Mouse (Mus musculus) MEL (cell line): ENCODE results near the gene Tph1. TPM values are rescaled to one million over a fixed set of nuclear protein-coding genes. Genes with fewer than 3 reads are reported as not detected.

Source experiments
- DNase-seq: peaks from one replicate; pipeline ENCODE4 v3.0.0; 2011; ENCODE audit warnings: low read depth, low spot score
- H3K27ac ChIP-seq: 2 replicates; pipeline ENCODE4 v1.5.1; 2012; ENCODE audit warnings: low read depth, mild to moderate bottlenecking, control low read depth, low read length, moderate library complexity; ENCODE audit not compliant: control insufficient read depth
- H3K27me3 ChIP-seq, 2 experiments: fragments of 150-350 bp in 1 of 2; sonication (generic) in 1 of 2; 2 replicates each; pipeline ENCODE4 v1.6.1; 2012; ENCODE audit warnings: low read length in 2 of 2, mild to moderate bottlenecking in 2 of 2, improper control_type of control experiment in 1 of 2, moderate library complexity in 1 of 2; ENCODE audit not compliant: insufficient read depth in 2 of 2, control insufficient read depth in 1 of 2
- H3K36me3 ChIP-seq, 2 experiments: 2 replicates each; pipeline ENCODE4 v1.6.1; 2012 to 2014; ENCODE audit warnings: low read length in 2 of 2, improper control_type of control experiment in 1 of 2, inconsistent platforms in 1 of 2, mild to moderate bottlenecking in 1 of 2; ENCODE audit not compliant: insufficient read depth in 2 of 2, control insufficient read depth in 1 of 2
- H3K4me1 ChIP-seq, 2 experiments: fragments of 150-350 bp in 1 of 2; sonication (generic) in 1 of 2; 2 replicates each; pipeline ENCODE4 v1.6.1; 2012; ENCODE audit warnings: low read length in 2 of 2, improper control_type of control experiment in 1 of 2, mild to moderate bottlenecking in 1 of 2; ENCODE audit not compliant: insufficient read depth in 2 of 2, control insufficient read depth in 1 of 2
- H3K4me3 ChIP-seq, 2 experiments: fragments of 150-350 bp in 1 of 2; sonication (generic) in 1 of 2; 2 replicates each; pipeline ENCODE4 v1.5.1; 2012; ENCODE audit warnings: low read depth in 2 of 2, low read length in 2 of 2, mild to moderate bottlenecking in 2 of 2, moderate library complexity in 2 of 2, control low read depth in 1 of 2, improper control_type of control experiment in 1 of 2; ENCODE audit not compliant: control insufficient read depth in 1 of 2, insufficient read depth in 1 of 2
- H3K79me2 ChIP-seq: 2 replicates; pipeline ENCODE4 v1.6.1; 2012; ENCODE audit warnings: mild to moderate bottlenecking, low read length, moderate library complexity; ENCODE audit not compliant: control insufficient read depth, poor library complexity, insufficient read depth
- H3K9ac ChIP-seq: 2 replicates; pipeline ENCODE4 v1.6.1; 2012; ENCODE audit warnings: low read depth, mild to moderate bottlenecking, control low read depth, low read length, moderate library complexity; ENCODE audit not compliant: control insufficient read depth, poor library complexity, severe bottlenecking
- H3K9me3 ChIP-seq: fragments of 150-350 bp; sonication (generic); replicated peaks from 2 replicates; pipeline ENCODE4 v1.6.1; 2012; ENCODE audit warnings: mild to moderate bottlenecking, low read length, improper control_type of control experiment, moderate library complexity; ENCODE audit not compliant: insufficient read depth
- CHD2 ChIP-seq: IDR thresholded peaks from 2 replicates; pipeline ENCODE4 v1.6.1; 2011; ENCODE audit warnings: low read length, improper control_type of control experiment
- E2F4 ChIP-seq: IDR thresholded peaks from 2 replicates; pipeline ENCODE4 v1.6.1; 2011; ENCODE audit warnings: low read depth, low read length, improper control_type of control experiment, borderline replicate concordance
- GABPA ChIP-seq: IDR thresholded peaks from 2 replicates; pipeline ENCODE4 v1.6.1; 2012; ENCODE audit warnings: low read depth, mild to moderate bottlenecking, inconsistent platforms, low read length, improper control_type of control experiment, moderate library complexity
- GATA1 ChIP-seq: IDR thresholded peaks from 2 replicates; pipeline ENCODE4 v1.6.1; 2011; ENCODE audit warnings: low read depth, low read length, improper control_type of control experiment
- MEF2A ChIP-seq: IDR thresholded peaks from 2 replicates; pipeline ENCODE4 v1.6.1; 2014; ENCODE audit warnings: low read depth, mild to moderate bottlenecking, inconsistent platforms, low read length, improper control_type of control experiment; ENCODE audit not compliant: poor library complexity, insufficient replicate concordance, severe bottlenecking; ENCODE audit errors: extremely low read depth
- NELFE ChIP-seq: IDR thresholded peaks from 2 replicates; pipeline ENCODE4 v1.6.1; 2011; ENCODE audit warnings: low read depth, low read length, improper control_type of control experiment
- NRF1 ChIP-seq: IDR thresholded peaks from 2 replicates; pipeline ENCODE4 v1.6.1; 2014; ENCODE audit warnings: low read depth, mild to moderate bottlenecking, inconsistent platforms, low read length, improper control_type of control experiment, moderate library complexity; ENCODE audit not compliant: poor library complexity, insufficient read depth, severe bottlenecking
- POLR2A ChIP-seq, 2 experiments: IDR thresholded peaks; 2 replicates each; pipeline ENCODE4 v1.6.1; 2011 to 2012; ENCODE audit warnings: low read length in 2 of 2, mild to moderate bottlenecking in 2 of 2, control low read depth in 1 of 2, improper control_type of control experiment in 1 of 2, low read depth in 1 of 2, moderate library complexity in 1 of 2; ENCODE audit not compliant: control insufficient read depth in 1 of 2, insufficient read depth in 1 of 2, poor library complexity in 1 of 2
- POLR2AphosphoS2 ChIP-seq: IDR thresholded peaks from 2 replicates; pipeline ENCODE4 v1.6.1; 2011; ENCODE audit warnings: low read length, improper control_type of control experiment
- SIN3A ChIP-seq: IDR thresholded peaks from 2 replicates; pipeline ENCODE4 v1.6.1; 2012; ENCODE audit warnings: low read length, improper control_type of control experiment, inconsistent platforms
- SMC3 ChIP-seq: IDR thresholded peaks from 2 replicates; pipeline ENCODE4 v1.6.1; 2011; ENCODE audit warnings: low read depth, low read length, improper control_type of control experiment
- TAL1 ChIP-seq: IDR thresholded peaks from 2 replicates; pipeline ENCODE4 v1.6.1; 2012; ENCODE audit warnings: mild to moderate bottlenecking, inconsistent platforms, low read length, moderate library complexity, mixed read lengths
- TBP ChIP-seq: IDR thresholded peaks from 2 replicates; pipeline ENCODE4 v1.8.0; 2011; ENCODE audit warnings: low read depth, low read length, improper control_type of control experiment
- UBTF ChIP-seq: IDR thresholded peaks from 2 replicates; pipeline ENCODE4 v1.6.1; 2012; ENCODE audit warnings: low read depth, mild to moderate bottlenecking, inconsistent platforms, low read length, improper control_type of control experiment, moderate library complexity, borderline replicate concordance; ENCODE audit not compliant: insufficient read depth
- ZMIZ1 ChIP-seq: IDR thresholded peaks from 2 replicates; pipeline ENCODE4 v1.6.1; 2012; ENCODE audit warnings: low read depth, mild to moderate bottlenecking, inconsistent platforms, low read length, improper control_type of control experiment, moderate library complexity
- ZNF384 ChIP-seq: IDR thresholded peaks from 2 replicates; pipeline ENCODE4 v1.6.1; 2012; ENCODE audit warnings: low read depth, mild to moderate bottlenecking, inconsistent platforms, low read length, improper control_type of control experiment
- polyA plus RNA-seq, 2 experiments: library from polyadenylated mRNA; stranded (reverse) in 1 of 2; unstranded in 1 of 2; fragments of >175 nt in 1 of 2; fragments of >200 nt in 1 of 2; gene quantifications; 2 replicates each; pipeline versions ENCODE4 v1.2.1 to v1.2.4; 2012; ENCODE audit warnings: low replicate concordance in 2 of 2, low read depth in 1 of 2; ENCODE audit not compliant: insufficient read length in 2 of 2, insufficient read depth in 1 of 2, missing spikeins in 1 of 2
- total RNA-seq: library from RNA; depleted of rRNA; stranded (reverse); fragments of 300-350 nt; gene quantifications from 2 replicates; pipeline ENCODE4 v1.2.3, GENCODE M21; 2012

Gene Tph1
- total and polyA plus RNA-seq, 3 experiments = 0.03 TPM; not detected in 2

GRCm38 (mm10) chr7:46603051-46603450, 69.3 kb downstream of the Tph1 start:
- Histone ChIP-seq H3K36me3 (no peaks in the 10 kb centered on the region), H3K9me3 (no peaks in the 10 kb centered on the region), H3K9ac (no peak overlapping the region), H3K4me1 (no peaks in the 10 kb centered on the region), H3K4me3 (no peak overlapping the region), H3K79me2 (no peaks in the 10 kb centered on the region), H3K27ac (no peak overlapping the region), H3K27me3 (no peaks in the 10 kb centered on the region)
- no peak for DNase-seq
- no peak for TF ChIP-seq NRF1
- TF ChIP-seq SMC3 = no peak
- no peak for TF ChIP-seq MEF2A
- no peak for TF ChIP-seq NELFE
- TF ChIP-seq ZNF384 = no peak
- TF ChIP-seq SIN3A = no peak
- TF ChIP-seq UBTF = no peak
- no peak for TF ChIP-seq ZMIZ1

DNA sequence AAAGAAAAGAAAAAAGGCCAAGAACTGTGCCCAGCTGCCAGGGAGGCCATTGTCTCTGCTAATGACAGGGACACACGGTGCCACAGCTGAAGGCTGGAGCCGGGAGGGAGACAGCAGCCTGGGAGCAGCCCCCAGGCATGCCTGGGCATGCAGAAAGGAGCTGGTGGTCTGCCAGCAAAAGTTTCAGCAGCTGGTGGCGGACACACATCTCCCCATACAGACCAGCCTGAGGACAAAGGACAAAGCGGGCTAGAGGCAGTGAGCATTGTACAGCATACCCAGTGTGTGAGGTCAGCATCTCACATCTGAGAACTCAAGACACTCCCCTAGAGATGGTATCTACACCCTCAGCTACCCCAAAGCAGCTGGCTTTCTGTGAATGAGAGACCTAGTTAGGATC, 70.3 kb downstream of the Tph1 start:
- no peak overlapping the region for H3K27ac ChIP-seq
- H3K36me3 ChIP-seq = no peaks in the 10 kb centered on the region
- H3K4me3 ChIP-seq = no peak overlapping the region
- DNase-seq = no peak
- H3K4me1 ChIP-seq = no peaks in the 10 kb centered on the region
- TF ChIP-seq TAL1 (no peak), TBP (no peak), GATA1 (no peak), GABPA (no peak), E2F4 (no peak), POLR2A (IDR thresholded peaks at IDR 0.05; ENCODE audit: control insufficient read depth in 1 of 2, insufficient read depth in 1 of 2, low read depth in 1 of 2, low read length in 2 of 2, poor library complexity in 1 of 2) (no peak)
- H3K9ac ChIP-seq = no peak overlapping the region
- H3K27me3 ChIP-seq = no peaks in the 10 kb centered on the region
- H3K9me3 ChIP-seq = no peaks in the 10 kb centered on the region
- H3K79me2 ChIP-seq = no peaks in the 10 kb centered on the region

DNA sequence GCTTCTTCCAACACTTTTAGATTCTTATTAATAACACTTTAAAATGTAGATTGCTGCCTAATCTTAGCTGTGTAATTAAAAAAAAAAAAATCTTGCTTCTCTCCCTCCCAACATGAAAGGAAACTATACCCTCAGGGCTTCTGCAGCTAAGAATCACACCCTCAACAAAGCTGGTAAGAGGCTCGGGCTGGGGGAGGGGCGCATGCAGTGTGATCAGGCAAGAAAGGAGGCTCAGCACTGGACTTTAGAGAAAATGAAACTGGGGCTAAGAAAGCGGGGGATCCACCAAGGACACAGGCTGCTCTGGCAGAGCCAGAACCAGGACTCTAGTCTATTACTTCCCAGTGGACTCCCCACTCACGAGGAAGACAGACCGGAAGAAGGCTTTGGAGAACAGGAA, 71.2 kb downstream of the Tph1 start:
- no peak overlapping the region for H3K27ac ChIP-seq
- H3K79me2 ChIP-seq = no peaks in the 10 kb centered on the region
- no peaks in the 10 kb centered on the region for H3K4me1 ChIP-seq
- no peaks in the 10 kb centered on the region for H3K9me3 ChIP-seq
- H3K36me3 ChIP-seq = no peaks in the 10 kb centered on the region
- DNase-seq = no peak
- no peak overlapping the region for H3K9ac ChIP-seq
- no peaks in the 10 kb centered on the region for H3K27me3 ChIP-seq
- H3K4me3 ChIP-seq = no peak overlapping the region
- TF ChIP-seq ZMIZ1 (no peak), POLR2AphosphoS2 (no peak), CHD2 (no peak), GATA1 (no peak)
